ENCODE assay signal across 11 mouse cellular contexts in the genomic region with DNA sequence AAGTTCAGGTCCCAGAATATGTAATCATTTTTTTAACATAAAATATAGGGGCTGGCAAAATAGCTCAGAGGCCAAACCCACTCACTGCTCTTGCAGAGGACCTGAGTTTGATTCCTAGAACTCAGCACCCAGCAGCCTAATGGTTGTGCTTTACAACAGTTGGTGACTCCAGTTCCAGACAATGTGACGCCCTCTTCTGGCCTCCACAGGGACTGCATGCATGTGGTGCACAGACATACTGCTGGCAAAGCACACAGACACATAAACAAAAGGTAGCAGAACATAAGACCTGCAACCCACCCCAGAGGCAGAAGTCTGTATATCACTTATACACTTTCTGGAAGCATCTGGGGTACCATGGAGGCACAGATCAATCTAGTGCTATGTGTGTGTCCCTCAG.
DNase-seq lines count a peak whose midpoint lies in the region; ATAC-seq and TF ChIP-seq lines count a peak whose summit lies in the region.
"Had no signal": no experiment of that assay in that cellular context is flagged by ENCODE, and none has a peak within 500 bp of the region (broad histone marks: within the 10 kb centered on the region; RNA-seq: fewer than 3 reads in every experiment).

No protein-coding gene starts in this region.

- peak; percentile 44 for TF ChIP-seq CTCF in intestine, postnatal 0 days (IDR thresholded peaks at IDR 0.05; ENCODE audit: low read depth)
- peak; percentile 79 for TF ChIP-seq CTCF in liver, embryonic 14.5 days (IDR thresholded peaks at IDR 0.05; ENCODE audit: low read depth)

- no peaks in the 10 kb centered on the region for H3K36me3 ChIP-seq in intestine, postnatal 0 days (ENCODE audit: control insufficient read depth, insufficient read depth)
- no peaks in the 10 kb centered on the region for H3K36me3 ChIP-seq in intestine, embryonic 15.5 days
- H3K36me3 ChIP-seq in neural tube, embryonic 13.5 days = no peaks in the 10 kb centered on the region
- no peaks in the 10 kb centered on the region for H3K36me3 ChIP-seq in neural tube, embryonic 15.5 days
- H3K36me3 ChIP-seq in liver, embryonic 14.5 days (replicated peaks; ENCODE audit: control insufficient read depth, insufficient read depth, low read depth) = no peaks in the 10 kb centered on the region
- H3K36me3 ChIP-seq: heart, embryonic 15.5 days had no signal

- no peak overlapping the region for H3K9ac ChIP-seq in intestine, postnatal 0 days (ENCODE audit: low read depth, low read length)
- no peak overlapping the region for H3K9ac ChIP-seq in intestine, embryonic 15.5 days
- H3K9ac ChIP-seq in neural tube, embryonic 13.5 days = no peak overlapping the region
- H3K9ac ChIP-seq in neural tube, embryonic 15.5 days (replicated peaks) = no peak overlapping the region
- no peak overlapping the region for H3K9ac ChIP-seq in liver, embryonic 14.5 days (replicated peaks)
- H3K9ac ChIP-seq: heart, embryonic 15.5 days had no signal

- ATAC-seq in intestine, postnatal 0 days = no peak
- no peak for ATAC-seq in intestine, embryonic 15.5 days
- ATAC-seq in neural tube, embryonic 13.5 days (ENCODE audit: low read depth) = no peak
- ATAC-seq in neural tube, embryonic 15.5 days (ENCODE audit: low FRiP score) = no peak
- no peak for ATAC-seq in liver, embryonic 14.5 days (ENCODE audit: insufficient read depth)

- H3K27ac ChIP-seq in intestine, postnatal 0 days (ENCODE audit: low read depth, low read length) = no peak overlapping the region
- H3K27ac ChIP-seq in intestine, embryonic 15.5 days = no peak overlapping the region
- H3K27ac ChIP-seq in neural tube, embryonic 13.5 days (replicated peaks) = peak overlapping the region; percentile 35; the same call in 1 of the 2 replicates
- H3K27ac ChIP-seq in neural tube, embryonic 15.5 days (replicated peaks) = no peak overlapping the region
- H3K27ac ChIP-seq in liver, embryonic 14.5 days = no peak overlapping the region
- H3K27ac ChIP-seq: heart, embryonic 15.5 days had no signal

- H3K4me3 ChIP-seq in intestine, postnatal 0 days (ENCODE audit: low read depth, low read length) = no peak overlapping the region
- no peak overlapping the region for H3K4me3 ChIP-seq in intestine, embryonic 15.5 days (replicated peaks)
- H3K4me3 ChIP-seq in neural tube, embryonic 13.5 days = no peak overlapping the region
- H3K4me3 ChIP-seq in neural tube, embryonic 15.5 days (replicated peaks) = no peak overlapping the region
- no peak overlapping the region for H3K4me3 ChIP-seq in liver, embryonic 14.5 days (ENCODE audit: insufficient read depth in 1 of 2, low read depth in 2 of 2, low read length in 2 of 2)
- H3K4me3 ChIP-seq: heart, embryonic 15.5 days had no signal

- H3K27me3 ChIP-seq in intestine, postnatal 0 days (replicated peaks; ENCODE audit: control insufficient read depth, insufficient read depth, low read length) = no peaks in the 10 kb centered on the region
- H3K27me3 ChIP-seq in intestine, embryonic 15.5 days (replicated peaks) = no peaks in the 10 kb centered on the region
- H3K27me3 ChIP-seq in neural tube, embryonic 13.5 days = no peaks in the 10 kb centered on the region
- H3K27me3 ChIP-seq in neural tube, embryonic 15.5 days (replicated peaks) = no peaks in the 10 kb centered on the region; the same call in none of the 2 replicates
- no peaks in the 10 kb centered on the region for H3K27me3 ChIP-seq in liver, embryonic 14.5 days (ENCODE audit: control insufficient read depth, insufficient read depth, low read length)

- H3K4me1 ChIP-seq in intestine, postnatal 0 days (replicated peaks; ENCODE audit: control insufficient read depth, insufficient read depth, low read length) = no peaks in the 10 kb centered on the region; the same call in 1 of the 2 replicates
- peaks cover 11% of the 10 kb centered on the region; the same call in 1 of the 2 replicates for H3K4me1 ChIP-seq in intestine, embryonic 15.5 days (replicated peaks)
- H3K4me1 ChIP-seq in neural tube, embryonic 13.5 days (replicated peaks) = peaks cover 32% of the 10 kb centered on the region
- H3K4me1 ChIP-seq in neural tube, embryonic 15.5 days = peaks cover 20% of the 10 kb centered on the region
- H3K4me1 ChIP-seq in liver, embryonic 14.5 days (replicated peaks; ENCODE audit: control insufficient read depth in 2 of 2, insufficient read depth in 2 of 2, low read length in 1 of 2) = peaks cover 30 to 40% of the 10 kb centered on the region in 2 experiments

- no peaks in the 10 kb centered on the region for H3K9me3 ChIP-seq in intestine, postnatal 0 days (ENCODE audit: control insufficient read depth)
- H3K9me3 ChIP-seq in intestine, embryonic 15.5 days = no peaks in the 10 kb centered on the region
- no peaks in the 10 kb centered on the region for H3K9me3 ChIP-seq in neural tube, embryonic 13.5 days
- H3K9me3 ChIP-seq in neural tube, embryonic 15.5 days (replicated peaks) = no peaks in the 10 kb centered on the region
- H3K9me3 ChIP-seq in liver, embryonic 14.5 days (ENCODE audit: control insufficient read depth, low read length) = no peaks in the 10 kb centered on the region
- H3K9me3 ChIP-seq: heart, embryonic 15.5 days had no signal

- TF ChIP-seq EP300 in liver, embryonic 14.5 days (IDR thresholded peaks at IDR 0.05; ENCODE audit: low read depth) = no peak

- WGBS in intestine, postnatal 0 days = 66% methylated on average over 1 of the region's 1 CpGs
- 72% methylated on average over 1 of the region's 1 CpGs for WGBS in intestine, embryonic 15.5 days
- 79% methylated on average over 1 of the region's 1 CpGs for WGBS in neural tube, embryonic 13.5 days
- 82% methylated on average over 1 of the region's 1 CpGs for WGBS in neural tube, embryonic 15.5 days
- WGBS in liver, embryonic 14.5 days (ENCODE audit: insufficient replicate concordance) = 45% methylated on average over 1 of the region's 1 CpGs

- intact Hi-C loops in gastrocnemius, postnatal 14 days (cut with DNase I; ENCODE audit: low total_unique reads) = no loop called here

- no peak for DNase-seq in liver, embryonic 14.5 days (ENCODE audit: low read depth in 3 of 3, low spot score in 3 of 3)
- DNase-seq in cerebellum, postnatal 25 days = no peak
- no peak for DNase-seq in gastrocnemius, postnatal 14 days
- DNase-seq: adrenal gland, postnatal 36 days; cerebellum, postnatal 14 days; gastrocnemius, postnatal 25 days had no signal

- no peak overlapping the region for H3K4me2 ChIP-seq in intestine, postnatal 0 days (replicated peaks; ENCODE audit: low read depth)
- no peak overlapping the region for H3K4me2 ChIP-seq in intestine, embryonic 15.5 days (replicated peaks)
- no peak overlapping the region for H3K4me2 ChIP-seq in neural tube, embryonic 13.5 days
- H3K4me2 ChIP-seq in neural tube, embryonic 15.5 days = no peak overlapping the region
- H3K4me2 ChIP-seq in liver, embryonic 14.5 days (ENCODE audit: low read depth) = no peak overlapping the region
- H3K4me2 ChIP-seq: heart, embryonic 15.5 days had no signal
